Mouse (Mus musculus) heart, embryonic 13.5 days (tissue): ENCODE results near the gene L1cam. TPM values are rescaled to one million over a fixed set of nuclear protein-coding genes. Genes with fewer than 3 reads are reported as not detected.

Experiments
- ATAC-seq: fragments of 200-750 bp; cut with Nextera tagmentation; 2 replicates; pipeline ENCODE4 v1.8.0; 2017; ENCODE audit warnings: moderate TSS enrichment; ENCODE audit not compliant: insufficient number of reproducible peaks, low FRiP score, low TSS enrichment; ENCODE audit errors: extremely low read depth
- H3K27ac ChIP-seq: fragments of 300-500 bp; sonication (generic); replicated peaks from 2 replicates; pipeline ENCODE4 v1.5.1; 2015; ENCODE audit warnings: moderate library complexity, mild to moderate bottlenecking, inconsistent platforms
- H3K27me3 ChIP-seq: fragments of 300-500 bp; sonication (generic); replicated peaks from 2 replicates; pipeline ENCODE4 v1.6.1; 2015; ENCODE audit warnings: mild to moderate bottlenecking, inconsistent platforms
- H3K36me3 ChIP-seq: fragments of 300-500 bp; sonication (generic); 2 replicates; pipeline ENCODE4 v1.6.1; 2015; ENCODE audit warnings: mild to moderate bottlenecking, inconsistent platforms
- H3K4me1 ChIP-seq: fragments of 300-500 bp; sonication (generic); 2 replicates; pipeline ENCODE4 v1.6.1; 2015; ENCODE audit warnings: inconsistent platforms
- H3K4me2 ChIP-seq: fragments of 300-500 bp; sonication (generic); 2 replicates; pipeline ENCODE4 v1.6.1; 2015; ENCODE audit warnings: inconsistent platforms, mild to moderate bottlenecking, moderate library complexity
- H3K4me3 ChIP-seq: fragments of 300-500 bp; sonication (generic); 2 replicates; pipeline ENCODE4 v1.5.1; 2015; ENCODE audit warnings: moderate library complexity, mild to moderate bottlenecking, inconsistent platforms
- H3K9ac ChIP-seq: fragments of 300-500 bp; sonication (generic); 2 replicates; pipeline ENCODE4 v1.6.1; 2015; ENCODE audit warnings: inconsistent platforms, mild to moderate bottlenecking, moderate library complexity
- H3K9me3 ChIP-seq: fragments of 300-500 bp; sonication (generic); 2 replicates; pipeline ENCODE4 v1.6.1; 2016; ENCODE audit warnings: inconsistent platforms
- WGBS: fragments of 180-500 bp; shearing (Covaris S2); methylation state at CpG from one replicate; pipeline ENCODE4 v1.1.7; 2015; ENCODE audit warnings: mixed read lengths; 5-methylcytosine and 5-hydroxymethylcytosine counted together
- polyA plus RNA-seq: library from polyadenylated mRNA; unstranded; fragments of >200 nt; fragmentation: Nextera tagmentation; extraction: Ambion mirVana; gene quantifications from 2 replicates; pipeline ENCODE4 v1.2.1, GENCODE M21; 2015

The L1cam gene
- polyA plus RNA-seq, result 0.66 and 0.86 TPM in 2 replicates

- Histone ChIP-seq H3K36me3 (no peaks in the 10 kb centered on the region), H3K4me2 (no peak within 1 kb of the TSS), H3K4me1 (no peaks in the 10 kb centered on the region), H3K9me3 (no peaks in the 10 kb centered on the region), H3K27me3 (peaks cover 34% of the 10 kb centered on the region), H3K27ac (no peak within 1 kb of the TSS), H3K9ac (no peak within 1 kb of the TSS), H3K4me3 (no peak within 1 kb of the TSS)
- 14% methylated on average over 2 of the region's 2 CpGs for WGBS
- no peak for ATAC-seq
Measured at GRCm38 (mm10) chrX:73895719-73896118, at the start of gene L1cam. Gene L1cam, minus strand, starts transcription at chrX:73896105.

- H3K4me1 ChIP-seq, result peaks cover 20% of the 10 kb centered on the region
- 58% methylated on average over 2 of the region's 2 CpGs for WGBS
- peaks cover 63% of the 10 kb centered on the region for H3K36me3 ChIP-seq
Measured at GRCm38 (mm10) chrX:73942294-73942693, 46.4 kb upstream of the L1cam start.

GRCm38 (mm10) chrX:73941860-73942259 lies 46.0 kb upstream of the L1cam start:
- Histone ChIP-seq H3K4me3 (no peak overlapping the region), H3K27ac (peak overlapping the region; percentile 53), H3K9ac (no peak overlapping the region), H3K4me2 (no peak overlapping the region), H3K9me3 (no peaks in the 10 kb centered on the region), H3K4me1 (peaks cover 20% of the 10 kb centered on the region), H3K27me3 (no peaks in the 10 kb centered on the region), H3K36me3 (peaks cover 58% of the 10 kb centered on the region)
- ATAC-seq, result no peak
- WGBS, result 23% methylated on average over 2 of the region's 2 CpGs

More at GRCm38 (mm10) chrX:73942294-73942693, 46.4 kb upstream of the L1cam start:
- Histone ChIP-seq H3K27me3 (no peaks in the 10 kb centered on the region), H3K9ac (no peak overlapping the region), H3K27ac (peak overlapping the region; percentile 53), H3K9me3 (no peaks in the 10 kb centered on the region), H3K4me3 (no peak overlapping the region), H3K4me2 (no peak overlapping the region)
- ATAC-seq, result no peak

GRCm38 (mm10) chrX:73931871-73932270 lies 36.0 kb upstream of the L1cam start:
- peaks cover 4% of the 10 kb centered on the region; the same call in 1 of the 2 replicates for H3K4me1 ChIP-seq
- H3K9ac ChIP-seq, result no peak overlapping the region
- no peak overlapping the region for H3K27ac ChIP-seq
- WGBS, result 82% methylated on average over 2 of the region's 2 CpGs
- ATAC-seq, result no peak
- 0 out of 2 replicates have a peak, but pooled peaks cover 5% of the 10 kb centered on the region for H3K27me3 ChIP-seq
- H3K4me3 ChIP-seq, result no peak overlapping the region
- no peak overlapping the region for H3K4me2 ChIP-seq
- no peaks in the 10 kb centered on the region for H3K9me3 ChIP-seq
- peaks cover 13% of the 10 kb centered on the region for H3K36me3 ChIP-seq

GRCm38 (mm10) chrX:73930402-73931062 lies 34.6 kb upstream of the L1cam start, which contains the start of gene Renbp:
Gene Renbp, minus strand, starts transcription at chrX:73930850.
- peaks cover 20% of the 10 kb centered on the region for H3K36me3 ChIP-seq
- H3K27me3 ChIP-seq, result 0 out of 2 replicates have a peak, but pooled peaks cover 5% of the 10 kb centered on the region
- H3K9ac ChIP-seq, result peak within 1 kb of the TSS; percentile 72
- H3K4me2 ChIP-seq, result peak within 1 kb of the TSS; percentile 65
- 0 out of 2 replicates have a peak within 1 kb of the TSS, but pooled peaks have one; percentile 20 for H3K27ac ChIP-seq
- no peaks in the 10 kb centered on the region for H3K9me3 ChIP-seq
- ATAC-seq, result peak; percentile 83
- WGBS, result 34% methylated on average over 17 of the region's 17 CpGs
- H3K4me1 ChIP-seq, result peaks cover 4% of the 10 kb centered on the region; the same call in 1 of the 2 replicates
- peak within 1 kb of the TSS; percentile 52 for H3K4me3 ChIP-seq

GRCm38 (mm10) chrX:73922550-73922882 lies 26.6 kb upstream of the L1cam start:
- H3K9me3 ChIP-seq, result no peaks in the 10 kb centered on the region
- 71% methylated on average over 7 of the region's 8 CpGs for WGBS
- H3K36me3 ChIP-seq, result peaks cover 30% of the 10 kb centered on the region
- peak overlapping the region; percentile 78 for H3K4me2 ChIP-seq
- H3K9ac ChIP-seq, result peak overlapping the region; percentile 78
- no peaks in the 10 kb centered on the region for H3K27me3 ChIP-seq
- no peak for ATAC-seq
- peak overlapping the region; percentile 63 for H3K4me3 ChIP-seq
- H3K4me1 ChIP-seq, result 0 out of 2 replicates have a peak, but pooled peaks cover 7% of the 10 kb centered on the region
- H3K27ac ChIP-seq, result peak overlapping the region; percentile 82; the same call in 1 of the 2 replicates

GRCm38 (mm10) chrX:73921823-73922549 lies 26.1 kb upstream of the L1cam start, which contains the start of the genes Arhgap4 and Naa10:
Gene Arhgap4, minus strand, starts transcription at chrX:73921870.
Gene Naa10, minus strand, starts transcription at chrX:73921944.
- no peaks in the 10 kb centered on the region for H3K9me3 ChIP-seq
- H3K4me1 ChIP-seq, result 0 out of 2 replicates have a peak, but pooled peaks cover 7% of the 10 kb centered on the region
- peaks cover 32% of the 10 kb centered on the region for H3K36me3 ChIP-seq
- H3K27ac ChIP-seq, result peak within 1 kb of the TSS; percentile 83
- WGBS, result 11% methylated on average over 43 of the region's 43 CpGs
- peak; percentile 83 for ATAC-seq
- H3K4me2 ChIP-seq, result peak within 1 kb of the TSS; percentile 78
- H3K9ac ChIP-seq, result peak within 1 kb of the TSS; percentile 81
- H3K27me3 ChIP-seq, result no peaks in the 10 kb centered on the region
- peak within 1 kb of the TSS; percentile 63 for H3K4me3 ChIP-seq

- no peaks in the 10 kb centered on the region for H3K9me3 ChIP-seq
- H3K4me1 ChIP-seq, result 0 out of 2 replicates have a peak, but pooled peaks cover 7% of the 10 kb centered on the region
- H3K27ac ChIP-seq, result peak overlapping the region; percentile 83
- peak overlapping the region; percentile 63 for H3K4me3 ChIP-seq
- peak overlapping the region; percentile 78 for H3K4me2 ChIP-seq
- 9% methylated on average over 34 of the region's 34 CpGs for WGBS
- peak overlapping the region; percentile 81 for H3K9ac ChIP-seq
- H3K36me3 ChIP-seq, result peaks cover 34% of the 10 kb centered on the region
- no peaks in the 10 kb centered on the region for H3K27me3 ChIP-seq
- no peak for ATAC-seq
Measured at GRCm38 (mm10) chrX:73921285-73921822, 25.4 kb upstream of the L1cam start.

GRCm38 (mm10) chrX:73918631-73919030 lies 22.7 kb upstream of the L1cam start:
- no peaks in the 10 kb centered on the region for H3K27me3 ChIP-seq
- no peaks in the 10 kb centered on the region for H3K9me3 ChIP-seq
- no peak overlapping the region for H3K27ac ChIP-seq
- ATAC-seq, result no peak
- WGBS, result 78% methylated on average over 5 of the region's 5 CpGs
- H3K4me2 ChIP-seq, result no peak overlapping the region
- peaks cover 13% of the 10 kb centered on the region; the same call in 1 of the 2 replicates for H3K4me1 ChIP-seq
- no peak overlapping the region for H3K4me3 ChIP-seq
- H3K36me3 ChIP-seq, result peaks cover 27% of the 10 kb centered on the region
- no peak overlapping the region for H3K9ac ChIP-seq

- Histone ChIP-seq H3K36me3 (peaks cover 27% of the 10 kb centered on the region), H3K27ac (no peak overlapping the region), H3K9ac (no peak overlapping the region), H3K9me3 (no peaks in the 10 kb centered on the region), H3K4me1 (peaks cover 13% of the 10 kb centered on the region; the same call in 1 of the 2 replicates), H3K27me3 (no peaks in the 10 kb centered on the region), H3K4me3 (no peak overlapping the region), H3K4me2 (no peak overlapping the region)
- WGBS, result 76% methylated on average over 8 of the region's 8 CpGs
- no peak for ATAC-seq
Measured at GRCm38 (mm10) chrX:73916945-73917344, 21.0 kb upstream of the L1cam start.
